Mouse (Mus musculus) CH12.LX (cell line): ENCODE results near the gene Olfr221. TPM values are rescaled to one million over a fixed set of nuclear protein-coding genes. Genes with fewer than 3 reads are reported as not detected.

Experiments used
- DNase-seq: peaks from one replicate; pipeline ENCODE4 v3.0.0-alpha.2; 2013; ENCODE audit errors: extremely low read depth
- H3K27ac ChIP-seq: 2 replicates; pipeline ENCODE4 v1.5.1; 2012; ENCODE audit warnings: low read depth, mild to moderate bottlenecking, control low read depth, moderate library complexity; ENCODE audit not compliant: insufficient read depth
- H3K27me3 ChIP-seq: replicated peaks from 2 replicates; pipeline ENCODE3; 2012; ENCODE audit warnings: inconsistent platforms
- H3K36me3 ChIP-seq, 2 experiments: replicated peaks in 1 of 2; 2 replicates each; pipeline versions ENCODE3 to v1.6.1; 2012; ENCODE audit warnings: inconsistent platforms in 1 of 2, low read length in 1 of 2, mild to moderate bottlenecking in 1 of 2, mixed read lengths in 1 of 2, moderate library complexity in 1 of 2; ENCODE audit not compliant: control insufficient read depth in 1 of 2, insufficient read depth in 1 of 2
- H3K4me1 ChIP-seq, 2 experiments: 2 replicates each; pipeline ENCODE4 v1.6.1; 2012; ENCODE audit warnings: inconsistent platforms in 1 of 2, moderate library complexity in 1 of 2; ENCODE audit not compliant: insufficient read depth in 2 of 2, control insufficient read depth in 1 of 2
- H3K4me2 ChIP-seq: 2 replicates; pipeline ENCODE4 v1.6.1; 2012; ENCODE audit warnings: low read depth, mild to moderate bottlenecking, control low read depth; ENCODE audit not compliant: poor library complexity, insufficient read depth, severe bottlenecking
- H3K4me3 ChIP-seq, 3 experiments: fragments of 150-350 bp in 1 of 3; sonication (generic) in 1 of 3; replicated peaks in 1 of 3; 2 replicates each; pipeline versions ENCODE3 to v1.5.1; 2011 to 2012; ENCODE audit warnings: low read depth in 2 of 3, low read length in 2 of 3, mild to moderate bottlenecking in 2 of 3, moderate library complexity in 2 of 3, control low read depth in 1 of 3, improper control_type of control experiment in 1 of 3, inconsistent platforms in 1 of 3, mixed read lengths in 1 of 3; ENCODE audit not compliant: poor library complexity in 1 of 3
- H3K79me2 ChIP-seq: replicated peaks from 2 replicates; pipeline ENCODE4 v1.6.1; 2012; ENCODE audit warnings: mild to moderate bottlenecking, moderate library complexity; ENCODE audit not compliant: control insufficient read depth, poor library complexity, insufficient read depth, severe bottlenecking; ENCODE audit errors: extremely low read depth
- H3K9ac ChIP-seq: 2 replicates; pipeline ENCODE4 v1.6.1; 2012; ENCODE audit warnings: low read depth, mild to moderate bottlenecking, control low read depth, moderate library complexity; ENCODE audit not compliant: insufficient read depth
- H3K9me3 ChIP-seq: replicated peaks from 2 replicates; pipeline ENCODE3; 2012; ENCODE audit warnings: low read length, inconsistent platforms, mixed read lengths
- BHLHE40 ChIP-seq: IDR thresholded peaks from 2 replicates; pipeline ENCODE4 v1.6.1; 2011; ENCODE audit warnings: mild to moderate bottlenecking, low read depth, low read length, improper control_type of control experiment
- E2F4 ChIP-seq: IDR thresholded peaks from 2 replicates; pipeline ENCODE4 v1.6.1; 2011; ENCODE audit warnings: low read depth, low read length, improper control_type of control experiment; ENCODE audit not compliant: insufficient replicate concordance
- HCFC1 ChIP-seq: IDR thresholded peaks from 2 replicates; pipeline ENCODE4 v1.6.1; 2012; ENCODE audit warnings: low read depth, mild to moderate bottlenecking, inconsistent platforms, low read length, improper control_type of control experiment
- IRF4 ChIP-seq: IDR thresholded peaks from 2 replicates; pipeline ENCODE4 v1.6.1; 2014; ENCODE audit warnings: low read depth, mild to moderate bottlenecking, inconsistent platforms, low read length, improper control_type of control experiment
- JUN ChIP-seq: IDR thresholded peaks from 2 replicates; pipeline ENCODE4 v1.6.1; 2011; ENCODE audit warnings: low read depth, mild to moderate bottlenecking, low read length, improper control_type of control experiment, moderate library complexity; ENCODE audit not compliant: insufficient read depth
- MAX ChIP-seq: IDR thresholded peaks from 2 replicates; pipeline ENCODE4 v1.6.1; 2011; ENCODE audit warnings: low read length, improper control_type of control experiment
- MAZ ChIP-seq: IDR thresholded peaks from 2 replicates; pipeline ENCODE4 v1.6.1; 2012; ENCODE audit warnings: low read depth, mild to moderate bottlenecking, inconsistent platforms, low read length, improper control_type of control experiment, moderate library complexity
- MEF2A ChIP-seq: IDR thresholded peaks from 2 replicates; pipeline ENCODE4 v1.6.1; 2014; ENCODE audit warnings: low read depth, mild to moderate bottlenecking, inconsistent platforms, low read length, improper control_type of control experiment, borderline replicate concordance
- NRF1 ChIP-seq: IDR thresholded peaks from 2 replicates; pipeline ENCODE4 v1.6.1; 2014; ENCODE audit warnings: low read depth, mild to moderate bottlenecking, inconsistent platforms, low read length, improper control_type of control experiment, moderate library complexity
- POLR2A ChIP-seq: IDR thresholded peaks from 2 replicates; pipeline ENCODE4 v1.6.1; 2011; ENCODE audit warnings: low read depth, mild to moderate bottlenecking, improper control_type of control experiment, low read length
- SIN3A ChIP-seq: IDR thresholded peaks from 2 replicates; pipeline ENCODE4 v1.6.1; 2012; ENCODE audit warnings: low read length, improper control_type of control experiment, inconsistent platforms
- SMC3 ChIP-seq: IDR thresholded peaks from 2 replicates; pipeline ENCODE4 v1.6.1; 2011; ENCODE audit warnings: low read depth, low read length, improper control_type of control experiment
- TBP ChIP-seq: conservative IDR thresholded peaks from 2 replicates; pipeline ENCODE4 v1.6.1; 2011; ENCODE audit warnings: low read depth, low read length, improper control_type of control experiment
- TCF12 ChIP-seq: IDR thresholded peaks from 2 replicates; pipeline ENCODE4 v1.6.1; 2014; ENCODE audit warnings: low read depth, mild to moderate bottlenecking, inconsistent platforms, low read length, improper control_type of control experiment
- UBTF ChIP-seq: IDR thresholded peaks from 2 replicates; pipeline ENCODE4 v1.6.1; 2012; ENCODE audit warnings: low read depth, mild to moderate bottlenecking, inconsistent platforms, low read length, improper control_type of control experiment, moderate library complexity
- USF1 ChIP-seq: IDR thresholded peaks from 2 replicates; pipeline ENCODE4 v1.6.1; 2014; ENCODE audit warnings: low read depth, mild to moderate bottlenecking, inconsistent platforms, low read length, improper control_type of control experiment
- ZKSCAN1 ChIP-seq: IDR thresholded peaks from 2 replicates; pipeline ENCODE4 v1.6.1; 2012; ENCODE audit warnings: low read depth, inconsistent platforms, low read length, improper control_type of control experiment, borderline replicate concordance
- ZMIZ1 ChIP-seq: IDR thresholded peaks from 2 replicates; pipeline ENCODE4 v1.6.1; 2012; ENCODE audit warnings: low read depth, mild to moderate bottlenecking, inconsistent platforms, low read length, improper control_type of control experiment
- ZNF384 ChIP-seq: IDR thresholded peaks from 2 replicates; pipeline ENCODE4 v1.6.1; 2012; ENCODE audit warnings: low read depth, low read length, improper control_type of control experiment, inconsistent platforms
- dilution Hi-C: fragments of 300-500 bp; cut with MboI; formaldehyde crosslinking; loops from 2 replicates; pipeline ENCODE4 v1.14.3; 2020; ENCODE audit warnings: low sequenced_read_pairs; ENCODE audit not compliant: extremely low pct_unique_long_range_greater_than_20kb, extremely low pct_ligation_motif_present
- in situ Hi-C: fragments of 300-500 bp; cut with MboI; formaldehyde crosslinking; loops from 3 replicates; pipeline ENCODE4 v1.14.3; 2019; ENCODE audit warnings: low sequenced_read_pairs, low pct_ligation_motif_present, low pct_unique_long_range_greater_than_20kb, mixed read lengths
- polyA plus RNA-seq: library from polyadenylated mRNA; unstranded; fragments of >175 nt; gene quantifications from 2 replicates; pipeline ENCODE4 v1.2.1, GENCODE M21; 2012; ENCODE audit warnings: low read depth; ENCODE audit not compliant: insufficient read length
- total RNA-seq, 2 experiments: library from RNA; depleted of rRNA; stranded (reverse); fragments of 300-350 nt in 1 of 2; fragments of >200 nt in 1 of 2; gene quantifications; 2 replicates each; pipeline ENCODE4 v1.2.3; 2012 to 2014

The Olfr221 gene
- total and polyA plus RNA-seq, 3 experiments = not detected

GRCm38 (mm10) chr14:52021568-52022212 lies 20.6 kb downstream of the Olfr221 start (continued):
- no peak for TF ChIP-seq E2F4
- TF ChIP-seq SIN3A = peak; percentile 43; the same call in 1 of the 2 replicates
- peak; percentile 51 for TF ChIP-seq JUN
- TF ChIP-seq USF1 = no peak
- no peak for TF ChIP-seq POLR2A
- TF ChIP-seq IRF4 = 0 out of 2 replicates have a peak, but pooled peaks have one; percentile 5
- no peak for TF ChIP-seq NRF1

GRCm38 (mm10) chr14:52021138-52021529 lies 21.1 kb downstream of the Olfr221 start:
- H3K79me2 ChIP-seq = no peaks in the 10 kb centered on the region; the same call in 1 of the 2 replicates
- peak overlapping the region; percentile 95 for H3K27ac ChIP-seq
- peaks cover 21 to 46% of the 10 kb centered on the region in 2 experiments for H3K4me1 ChIP-seq
- no peak for DNase-seq
- H3K4me3 ChIP-seq = peak overlapping the region in 2 of 3 experiments; percentile 67 to 72
- TF ChIP-seq USF1 (no peak), SMC3 (no peak), ZMIZ1 (no peak), HCFC1 (no peak), TBP (no peak), NRF1 (no peak), IRF4 (no peak), MAZ (no peak), POLR2A (no peak), SIN3A (no peak), BHLHE40 (peak; percentile 95), MEF2A (no peak), TCF12 (no peak), ZNF384 (no peak), MAX (peak; percentile 48), ZKSCAN1 (no peak), UBTF (no peak), E2F4 (no peak)
- TF ChIP-seq, all 38 proteins: peak for 2
- H3K27me3 ChIP-seq = no peaks in the 10 kb centered on the region
- H3K9ac ChIP-seq = peak overlapping the region; percentile 94
- in situ Hi-C loops (loop anchor here (5.0 kb wide), 1 partner anchor 114 kb away; no protein-coding TSS in a partner anchor), dilution Hi-C loops (no loop called here)
- H3K9me3 ChIP-seq = no peaks in the 10 kb centered on the region
- peak overlapping the region; percentile 72 for H3K4me2 ChIP-seq
- peaks cover 0 to 17% of the 10 kb centered on the region in 2 experiments for H3K36me3 ChIP-seq
